Mouse (Mus musculus): ENCODE results near the gene Vav2.
A peak's percentile ranks its signal among the peaks of the same experiment; 100 is the strongest.

Vav2 gene

DNA sequence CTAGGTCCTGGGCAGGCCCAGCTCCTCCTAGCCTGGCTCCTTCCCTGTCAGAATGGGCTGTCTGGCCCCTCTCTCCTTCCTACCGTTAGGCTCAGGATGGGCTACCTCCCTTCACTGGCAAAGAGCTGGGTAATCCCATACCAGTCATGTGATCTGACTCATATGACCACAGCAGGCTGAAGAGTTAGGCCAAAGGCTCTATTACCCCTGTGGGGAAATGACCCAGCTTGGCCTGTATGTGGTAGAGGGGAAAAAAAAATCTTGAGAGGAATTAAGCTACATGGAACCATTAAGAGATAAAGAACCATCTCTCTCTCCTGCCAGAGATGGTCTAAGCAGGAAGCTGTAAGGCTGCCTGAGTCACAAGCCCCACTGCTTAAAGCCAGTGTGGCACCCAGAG, 108.6 kb downstream of the Vav2 start:
- DNase-seq (ENCODE audit: low spot score), result no peak

DNA sequence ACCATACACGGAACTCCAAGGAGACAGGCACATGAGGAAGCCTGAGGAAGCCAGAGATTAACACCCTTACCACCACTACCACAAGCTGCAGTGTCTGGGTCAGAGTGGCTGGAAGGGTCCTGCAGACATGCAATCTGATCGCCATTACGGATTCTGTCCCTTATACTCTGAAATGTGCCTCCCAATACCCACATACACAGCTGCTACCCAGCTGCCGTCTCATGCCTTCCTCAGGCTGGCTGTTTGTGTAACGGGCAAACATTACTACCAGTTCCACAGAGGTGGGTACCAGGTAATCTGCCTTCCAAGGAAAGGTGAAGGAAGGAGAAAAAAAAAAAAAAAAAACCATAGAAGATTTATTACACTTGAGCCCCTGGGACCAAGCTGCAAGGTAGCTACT, 110.7 kb downstream of the Vav2 start:
- no peak for DNase-seq (ENCODE audit: low spot score)

DNA sequence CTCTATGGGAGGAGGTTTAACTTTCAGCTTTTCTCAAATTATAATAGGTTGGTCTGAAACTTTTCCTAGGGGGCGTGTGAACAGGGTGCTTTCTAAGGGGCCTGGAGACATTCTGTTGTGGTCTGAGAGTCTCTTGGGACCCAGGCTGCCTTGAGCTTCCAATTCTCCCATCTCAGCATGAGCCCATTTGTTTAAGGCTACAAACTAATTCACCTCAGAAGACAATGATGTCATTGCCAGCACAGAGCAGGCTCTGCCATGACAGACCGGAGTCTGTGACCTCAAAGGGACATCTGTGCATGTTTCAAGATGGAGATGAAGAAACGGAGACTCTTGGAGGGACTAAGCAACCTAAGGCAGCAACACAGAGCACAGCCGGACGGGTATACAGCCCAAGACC, 112.6 kb downstream of the Vav2 start:
- DNase-seq (ENCODE audit: low spot score), result no peak

DNA sequence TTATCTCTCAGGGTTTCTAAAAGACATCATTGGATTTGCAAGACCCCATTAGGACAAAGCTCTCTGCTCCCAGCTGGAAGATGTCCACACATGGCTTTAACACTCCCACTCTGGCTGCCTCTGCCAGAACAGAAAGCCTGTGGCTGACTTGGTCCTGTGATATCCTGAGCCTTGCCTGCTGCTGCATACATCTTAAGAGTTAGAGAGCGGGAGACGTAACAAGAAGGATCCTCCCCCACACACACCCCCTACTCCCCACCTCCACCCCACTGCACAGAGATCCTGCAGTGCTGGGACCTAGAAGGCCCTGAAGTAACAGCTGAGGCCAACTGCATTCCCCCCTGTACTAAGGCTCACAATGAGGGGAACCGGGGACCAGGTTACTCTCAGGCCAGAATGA, 114.3 kb downstream of the Vav2 start:
- DNase-seq (ENCODE audit: low spot score), result no peak

DNA sequence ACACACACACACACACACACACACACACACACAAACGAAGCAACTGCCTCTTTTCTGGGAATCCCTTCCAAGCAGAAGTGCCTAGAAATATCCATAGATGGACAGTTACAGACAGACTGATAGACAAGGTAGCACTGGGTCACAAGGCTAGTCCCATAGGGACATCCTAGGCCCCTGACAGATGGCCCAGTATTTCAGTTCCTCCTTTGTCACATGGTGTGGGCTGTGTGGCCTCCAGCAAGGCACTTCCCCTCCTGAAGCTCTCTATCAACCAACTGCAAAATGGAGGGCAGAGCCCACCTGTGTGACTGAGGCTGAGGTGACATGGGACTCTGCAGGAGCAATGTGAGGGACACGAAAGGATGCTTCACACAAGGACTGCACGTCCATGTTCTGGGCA, 115.2 kb downstream of the Vav2 start:
- no peak for DNase-seq (ENCODE audit: low spot score)

DNA sequence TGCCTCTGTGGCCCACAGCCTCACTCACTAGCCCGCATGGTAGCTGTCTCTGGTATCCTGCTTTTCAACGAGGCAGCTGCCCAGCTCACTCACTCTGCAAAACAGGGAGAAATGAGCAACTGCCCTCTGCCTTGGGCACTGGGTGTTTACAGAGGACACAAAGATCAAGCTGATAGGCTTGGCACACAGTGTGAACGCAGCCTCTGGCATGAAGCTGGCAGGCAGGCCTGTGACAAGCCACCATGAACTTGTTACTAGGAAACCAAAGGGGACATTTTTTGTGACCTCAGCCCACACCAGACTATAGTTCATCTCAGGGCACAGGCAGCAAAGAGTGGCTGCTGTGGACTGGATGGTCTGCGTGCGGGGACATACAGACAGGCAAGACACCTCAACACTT, 115.9 kb downstream of the Vav2 start:
- no peak for DNase-seq (ENCODE audit: low spot score)

DNA sequence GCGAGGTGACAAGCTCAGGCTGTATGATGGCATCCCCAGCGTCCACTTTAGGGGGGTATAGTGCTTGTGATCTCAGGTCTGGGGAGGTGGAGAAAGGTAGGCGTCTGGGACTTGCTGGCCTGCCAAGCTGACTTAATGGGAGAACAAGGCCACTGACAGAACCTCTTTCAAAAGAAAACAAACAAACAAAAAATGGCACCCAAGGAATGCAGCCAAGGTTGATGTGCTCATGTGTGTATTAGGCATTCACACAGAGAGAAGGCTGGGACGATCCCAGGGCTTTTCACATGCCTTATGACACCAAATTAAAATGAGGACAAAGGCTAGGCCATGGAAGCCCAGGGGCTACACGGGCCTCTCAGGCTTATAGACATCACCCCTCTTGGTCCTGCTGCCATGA, 116.6 kb downstream of the Vav2 start:
- DNase-seq (ENCODE audit: low spot score), result no peak

DNA sequence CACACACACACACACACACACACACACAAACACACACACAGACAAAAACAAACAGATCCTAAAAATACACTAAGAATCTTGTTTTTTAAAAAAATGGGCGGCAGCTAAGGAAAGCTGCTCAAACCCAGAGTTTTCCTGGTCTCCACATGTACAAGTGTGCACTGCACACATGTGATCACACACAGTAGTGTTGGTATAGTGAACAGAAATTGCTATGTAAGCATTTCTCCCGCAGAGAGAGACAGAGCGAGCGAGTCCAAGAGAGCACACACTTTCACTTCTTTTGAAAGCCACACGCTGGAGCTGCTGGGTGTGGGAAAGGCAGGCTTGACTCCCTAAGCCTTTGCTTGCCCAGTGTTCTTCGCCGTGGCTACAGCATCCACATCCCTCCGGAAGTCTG, 120.2 kb downstream of the Vav2 start:
- no peak for DNase-seq (ENCODE audit: low spot score)

DNA sequence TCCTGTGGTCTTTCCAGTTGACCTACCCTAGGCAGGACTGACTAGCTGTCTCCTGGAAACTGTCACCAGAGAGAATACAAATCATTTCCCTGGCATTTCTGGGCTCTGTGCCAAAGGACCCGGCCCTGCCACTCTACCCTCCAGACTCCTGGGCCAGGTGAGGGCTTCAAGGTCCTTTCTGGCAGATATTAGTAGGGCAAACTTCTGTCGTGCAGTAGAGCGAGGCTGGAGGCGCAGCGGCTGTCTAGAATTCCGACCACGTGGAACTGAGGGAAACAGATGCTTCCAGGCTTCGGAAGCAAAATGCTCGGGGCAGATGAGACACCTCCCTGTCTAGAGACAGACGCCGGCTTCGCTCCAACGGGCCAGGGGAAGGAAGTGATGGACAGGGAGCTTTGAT, 122.1 kb downstream of the Vav2 start:
- no peak for DNase-seq (ENCODE audit: low spot score)

DNA sequence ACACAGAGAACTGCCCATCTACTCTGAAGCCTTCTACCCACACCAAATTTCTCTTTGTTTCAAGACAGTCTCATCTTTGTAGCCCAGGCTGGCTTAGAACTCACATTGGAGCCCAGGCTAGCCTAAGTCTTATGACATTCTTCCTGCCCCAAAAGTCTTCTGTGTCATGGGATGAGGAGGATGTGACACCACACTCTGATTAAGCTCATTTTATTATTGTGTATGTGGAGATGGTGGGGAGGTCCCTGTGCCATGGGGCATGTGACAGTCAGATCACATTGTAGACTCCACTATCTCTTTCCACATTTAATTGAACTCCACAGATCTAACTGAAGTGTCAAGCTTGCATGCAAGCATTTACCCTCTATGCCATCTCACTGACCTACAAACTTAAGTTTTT, 122.8 kb downstream of the Vav2 start:
- no peak for DNase-seq (ENCODE audit: low spot score)

DNA sequence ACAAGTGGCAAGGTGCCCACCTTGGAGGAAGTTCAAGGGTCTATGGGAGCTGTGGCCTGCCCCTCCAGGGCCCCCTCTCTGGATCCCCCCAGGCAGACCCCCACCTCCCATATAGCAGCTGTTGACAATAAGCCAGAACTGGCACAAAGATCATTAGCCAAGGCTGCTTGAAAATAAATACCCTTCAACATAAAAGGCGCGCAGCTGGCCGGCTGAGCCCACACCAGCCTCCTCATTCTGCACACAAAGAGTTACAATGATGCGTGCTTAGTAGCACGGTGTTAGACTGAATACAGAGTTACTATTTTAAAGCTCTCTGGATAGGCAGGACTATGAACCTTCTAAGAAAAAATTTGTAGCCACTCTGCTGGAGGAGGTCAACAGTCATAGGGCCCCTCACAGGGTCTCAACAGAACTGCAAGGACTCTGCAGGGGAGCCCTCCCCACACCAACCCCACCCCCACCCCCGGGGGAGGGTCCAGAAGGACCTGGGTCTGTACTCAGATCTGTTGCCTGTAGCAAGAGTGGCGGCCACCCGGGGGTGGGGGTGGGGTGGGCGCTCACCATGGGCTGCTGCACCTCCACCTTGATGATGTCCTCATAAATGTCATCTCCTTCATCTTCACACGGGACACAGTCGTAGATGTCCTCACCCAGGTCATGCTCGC, 125.3 kb downstream of the Vav2 start:
- DNase-seq (ENCODE audit: low spot score), result no peak

DNA sequence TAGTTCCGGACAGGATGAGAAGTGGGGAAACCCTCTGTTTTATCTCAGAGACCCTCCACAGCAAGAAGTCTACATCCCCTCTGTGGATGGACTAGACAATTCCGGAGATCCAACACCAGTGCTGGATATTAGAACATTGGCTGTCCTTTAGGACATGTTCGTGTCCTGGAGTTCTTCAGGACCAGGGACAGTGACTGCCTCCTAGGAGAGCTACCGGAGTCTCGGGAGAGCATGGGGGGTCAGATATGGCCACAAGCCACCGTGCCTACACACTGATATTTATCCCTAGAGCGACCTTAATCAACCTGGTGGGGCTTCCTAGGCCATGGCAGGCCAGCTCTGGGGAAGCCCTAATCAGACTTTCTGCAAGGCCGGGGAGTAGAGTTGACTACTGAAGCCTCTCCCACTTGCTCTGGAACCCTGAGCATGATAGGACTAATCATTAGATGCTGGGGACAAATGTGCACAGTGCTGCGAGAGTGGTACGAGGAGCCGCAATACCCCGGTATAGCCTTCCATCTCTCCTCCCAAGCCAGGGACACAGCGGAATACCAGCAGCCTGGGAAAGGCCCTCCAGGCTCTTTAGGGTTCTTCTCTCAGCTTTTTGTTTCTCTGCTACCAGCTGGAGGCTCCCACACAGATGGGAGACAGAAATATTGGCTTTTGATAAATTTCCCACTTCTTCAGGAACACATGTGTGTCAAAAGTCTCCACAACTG, 125.9 kb downstream of the Vav2 start:
- DNase-seq (ENCODE audit: low spot score), result no peak

DNA sequence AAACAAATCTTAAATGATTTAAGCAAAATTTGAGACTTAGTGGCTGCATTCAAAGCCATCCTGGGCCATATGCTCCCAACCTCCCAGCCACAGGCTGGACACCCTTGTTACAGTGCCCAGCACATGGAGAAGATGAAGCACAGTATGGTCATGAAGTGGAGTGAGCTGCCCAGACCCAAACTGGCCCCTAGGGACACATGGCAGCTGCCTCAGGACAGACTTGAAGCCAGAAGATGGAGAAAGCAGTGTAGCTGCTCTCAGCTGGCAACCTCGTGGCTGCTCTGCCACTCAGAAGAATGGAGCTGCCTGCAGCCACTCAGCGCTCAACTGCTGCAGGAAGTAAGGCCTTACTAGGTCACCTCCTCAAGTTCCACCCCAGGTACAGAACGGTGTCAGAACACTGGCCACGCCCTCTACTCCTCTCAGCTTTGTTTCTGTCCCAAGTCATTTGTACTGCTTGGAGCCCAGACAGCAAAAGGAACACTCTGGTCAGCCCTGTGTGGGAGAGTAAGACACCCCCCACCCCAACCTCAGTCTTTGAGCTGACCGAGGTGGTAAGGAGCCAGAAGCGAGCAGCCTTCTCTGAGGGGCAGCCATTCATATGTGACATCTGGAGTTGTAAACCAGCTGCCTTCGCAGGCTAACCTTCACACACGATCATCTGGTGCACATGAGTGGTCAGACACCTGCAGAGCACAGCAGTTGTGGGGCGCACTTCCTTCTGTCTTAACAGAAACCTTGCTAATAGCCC, 130.0 kb downstream of the Vav2 start:
- no peak for DNase-seq (ENCODE audit: low spot score)

DNA sequence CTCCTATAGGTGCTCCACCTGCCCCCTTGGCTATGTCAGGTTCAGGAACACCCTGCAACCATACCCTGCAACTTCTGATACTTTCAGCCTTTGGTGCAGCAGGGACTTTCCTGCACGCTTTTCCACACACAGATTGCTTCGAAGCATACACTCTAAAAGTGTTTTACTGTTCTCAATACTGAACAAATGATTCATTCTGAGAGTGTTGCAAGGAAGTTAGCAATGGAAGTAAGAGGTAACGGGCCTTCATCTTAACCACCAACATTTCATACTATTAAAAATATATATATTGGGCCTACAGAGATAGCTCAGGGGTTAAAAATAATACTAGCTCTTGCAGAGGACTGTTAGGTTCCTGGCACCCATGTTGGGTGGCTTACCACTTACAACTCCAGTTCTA, 132.1 kb downstream of the Vav2 start:
- DNase-seq (ENCODE audit: low spot score), result no peak

DNA sequence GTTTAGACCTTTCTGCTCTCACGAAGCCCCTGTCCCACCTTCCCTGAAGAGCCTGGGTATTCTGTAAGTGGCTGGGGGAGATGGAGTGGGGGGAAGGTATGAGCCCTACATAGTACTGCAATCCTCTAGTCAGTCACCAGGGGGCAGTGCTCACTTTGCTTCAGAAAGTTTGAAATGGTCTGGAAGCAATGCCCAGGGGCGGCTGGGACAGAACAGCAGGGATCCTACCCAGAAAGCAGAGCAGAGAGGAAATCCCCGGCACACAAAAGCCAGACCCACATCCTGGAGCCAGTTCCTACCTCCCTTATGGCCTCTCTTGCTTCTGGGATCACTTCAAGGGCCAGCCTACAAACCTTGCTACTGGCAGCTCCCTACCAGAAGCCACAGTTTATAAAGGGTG, 137.8 kb downstream of the Vav2 start:
- DNase-seq (ENCODE audit: low spot score), result peak; percentile 96

DNA sequence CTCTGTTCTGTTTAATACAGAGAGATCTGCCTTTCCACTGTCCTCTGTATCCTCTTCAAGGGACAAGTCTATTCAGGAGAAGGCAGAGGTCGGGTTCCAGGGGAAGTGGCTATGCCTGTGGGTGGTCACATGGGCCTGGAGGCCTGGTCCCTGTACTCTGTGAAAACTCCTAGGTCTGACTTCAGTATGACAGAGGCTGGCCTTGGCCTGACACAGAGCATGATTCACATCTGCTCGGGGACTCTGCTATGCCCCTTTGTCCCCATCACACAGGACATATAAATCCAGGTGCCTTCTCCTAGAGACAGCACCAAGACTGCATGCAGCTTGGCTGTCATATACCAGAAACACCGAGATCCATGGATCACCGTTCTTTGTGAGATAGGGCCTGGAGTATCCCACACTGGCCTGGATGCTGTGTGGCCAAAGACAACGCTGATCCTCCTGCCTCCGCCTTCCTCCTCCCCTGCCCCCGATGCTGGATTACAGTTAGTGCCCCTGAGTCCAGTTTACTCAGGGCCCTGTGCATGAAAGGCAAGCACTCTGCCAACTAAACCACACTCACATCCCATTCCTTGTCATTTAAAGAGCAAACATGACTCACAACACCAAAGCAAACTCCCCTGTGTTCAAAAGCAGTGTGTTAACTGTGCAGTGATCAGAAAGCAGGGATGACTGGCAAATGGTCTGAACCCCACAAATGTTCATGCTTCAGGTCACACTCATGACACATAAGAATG, 139.7 kb downstream of the Vav2 start:
- DNase-seq (ENCODE audit: low spot score), result no peak

DNA sequence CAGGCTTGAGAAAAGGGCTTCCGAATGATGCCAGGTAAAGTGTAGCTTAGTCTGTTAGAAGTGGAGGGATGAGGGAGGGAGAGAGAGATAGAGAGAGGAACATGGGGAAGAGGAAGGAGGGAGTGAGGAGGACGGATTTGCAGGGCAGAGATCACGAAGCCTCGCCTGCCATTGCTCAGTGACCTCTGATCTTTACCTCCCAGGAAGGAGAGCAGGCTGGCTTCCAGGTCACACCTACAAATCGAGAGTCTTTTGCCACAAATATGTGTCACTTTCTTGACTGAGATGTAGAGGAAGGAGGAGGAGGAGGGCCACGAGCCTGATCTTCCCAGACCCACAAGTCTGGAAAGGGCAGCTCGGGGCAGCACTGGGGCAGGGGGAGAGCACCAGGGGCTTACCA, 142.4 kb downstream of the Vav2 start:
- DNase-seq (ENCODE audit: low spot score), result no peak

DNA sequence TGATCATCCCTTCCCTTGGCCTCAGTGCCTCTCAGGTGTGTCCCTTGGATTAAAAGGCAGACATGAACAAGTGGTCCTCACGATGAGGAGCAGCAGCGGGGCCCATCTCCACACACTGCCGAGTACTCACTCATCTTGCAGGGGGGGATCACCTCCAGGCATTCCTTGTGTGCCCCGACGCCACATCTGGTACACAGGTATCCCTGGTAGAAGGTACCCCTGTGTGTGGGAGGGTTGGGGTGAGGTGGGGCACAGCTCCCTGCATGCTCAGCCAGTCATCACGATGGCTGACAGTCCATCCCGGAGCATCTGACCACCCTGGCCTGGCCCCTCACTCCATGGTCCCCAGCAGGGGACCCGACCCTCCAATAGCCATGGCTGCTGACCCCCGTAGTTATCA, 145.1 kb downstream of the Vav2 start:
- no peak for DNase-seq (ENCODE audit: low spot score)

DNA sequence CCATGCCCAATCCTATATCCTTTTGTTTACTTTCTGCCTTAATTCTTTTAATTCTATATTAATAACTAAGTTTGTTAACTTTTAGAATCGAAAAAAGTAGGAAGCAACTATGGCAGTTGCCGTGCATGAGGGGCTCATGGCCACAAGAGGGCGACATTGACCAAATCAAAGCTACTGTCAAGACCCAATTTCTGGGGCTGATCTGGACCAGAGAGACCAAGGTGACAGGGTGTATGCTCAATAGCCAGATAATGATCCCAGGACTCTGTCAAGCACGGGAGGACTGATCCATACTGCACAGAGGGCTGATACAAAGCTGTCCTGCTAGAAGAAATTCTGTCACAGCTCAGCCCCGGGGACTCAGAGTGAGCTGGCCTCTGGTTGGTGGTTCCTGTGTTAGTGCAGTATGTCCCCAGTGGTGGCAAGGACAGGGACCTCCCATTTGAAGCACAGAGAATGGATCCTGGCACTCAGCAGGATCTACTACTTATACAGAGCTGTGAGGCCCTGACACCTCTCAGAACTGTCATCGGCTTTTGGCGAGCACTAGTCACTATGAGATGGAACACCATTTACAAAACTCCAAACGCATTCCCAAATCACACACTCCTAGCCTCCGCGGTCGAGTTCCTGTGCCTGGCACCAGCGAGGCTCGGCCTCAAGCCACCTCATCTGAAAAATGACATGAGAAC, 145.8 kb downstream of the Vav2 start:
- DNase-seq (ENCODE audit: low spot score), result peak; percentile 87

DNA sequence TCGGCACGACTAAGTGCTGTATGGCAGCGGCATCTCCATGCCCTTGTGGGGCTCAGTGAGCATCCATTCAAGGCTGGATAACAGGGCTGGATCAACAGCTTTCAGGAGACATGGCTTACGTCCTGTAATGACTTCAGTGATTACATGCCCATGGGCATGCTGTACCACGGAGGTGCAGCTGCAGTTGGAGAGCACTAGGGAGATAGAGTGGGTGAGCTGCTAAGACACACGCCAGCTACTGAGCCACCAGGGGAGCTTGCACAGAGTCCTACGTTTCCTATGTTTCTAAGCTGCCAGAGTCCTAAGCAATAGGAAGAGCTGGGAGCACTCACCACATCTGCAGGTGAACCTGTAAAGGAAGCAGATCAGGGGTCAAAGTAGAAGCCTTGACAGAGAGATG, 148.0 kb downstream of the Vav2 start:
- DNase-seq (ENCODE audit: low spot score), result no peak

DNA sequence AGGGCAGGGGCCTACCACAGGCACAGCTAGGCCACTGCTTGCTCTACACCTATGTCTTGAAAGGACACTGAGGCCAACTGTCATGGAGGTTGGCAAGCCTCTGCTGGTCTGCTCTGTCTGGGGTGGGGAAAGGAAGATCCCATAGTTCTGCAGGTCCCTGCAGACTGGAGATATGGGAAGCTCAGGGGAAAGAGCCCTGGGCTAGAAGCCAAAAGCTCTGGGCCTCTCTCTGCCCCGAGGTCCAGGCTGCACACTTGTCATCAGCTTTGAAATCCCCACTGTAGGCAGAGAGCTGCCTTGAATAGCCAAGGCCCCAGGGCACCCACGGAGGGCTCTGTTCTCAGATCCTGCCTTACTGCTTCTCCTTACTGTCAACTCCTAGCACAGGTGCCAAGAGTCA, 158.5 kb downstream of the Vav2 start:
- no peak for DNase-seq (ENCODE audit: low spot score)

DNA sequence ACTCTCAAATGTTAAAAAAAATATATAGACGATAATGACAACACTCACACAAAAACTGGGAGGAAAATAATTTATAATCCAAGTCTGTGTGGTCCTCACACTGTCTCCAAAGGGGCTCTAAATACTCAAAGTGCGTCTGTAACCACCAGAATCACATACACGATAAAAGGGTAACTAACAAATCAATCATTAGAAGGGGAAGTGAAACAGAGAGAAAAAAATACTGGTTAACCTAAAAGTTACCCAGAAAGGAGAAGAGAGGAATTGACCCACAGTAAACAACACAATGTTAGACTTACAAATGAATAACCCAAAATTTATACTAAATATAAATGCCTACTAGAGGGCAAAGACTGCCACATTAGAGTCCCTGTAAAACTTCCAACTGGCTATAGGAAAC, 161.0 kb downstream of the Vav2 start:
- DNase-seq (ENCODE audit: low spot score), result no peak
